Mouse (Mus musculus) heart, postnatal 0 days (tissue): ENCODE results near the gene Kdm4b. TPM values are rescaled to one million over a fixed set of nuclear protein-coding genes. Genes with fewer than 3 reads are reported as not detected.
A peak's percentile ranks its signal among the peaks of the same experiment; 100 is the strongest.

ENCODE experiments used
- ATAC-seq: fragments of 200-750 bp; cut with Nextera tagmentation; 2 replicates; pipeline ENCODE4 v1.8.0; 2017; ENCODE audit warnings: low read depth, moderate number of reproducible peaks, moderate library complexity; ENCODE audit not compliant: insufficient read depth
- DNase-seq: peaks from one replicate; pipeline ENCODE4 v3.0.0-alpha.2; 2016; ENCODE audit warnings: low spot score
- H3K27ac ChIP-seq: fragments of 300-500 bp; sonication (generic); 2 replicates; pipeline ENCODE4 v1.5.1; 2014; ENCODE audit warnings: low read depth, mild to moderate bottlenecking
- H3K27me3 ChIP-seq: fragments of 300-500 bp; sonication (generic); 2 replicates; pipeline ENCODE4 v1.6.1; 2014; ENCODE audit warnings: low read length, mixed read lengths; ENCODE audit not compliant: control insufficient read depth, insufficient read depth
- H3K36me3 ChIP-seq: fragments of 300-500 bp; sonication (generic); replicated peaks from 2 replicates; pipeline ENCODE4 v1.6.1; 2014; ENCODE audit warnings: low read length, mixed read lengths; ENCODE audit not compliant: control insufficient read depth, insufficient read depth
- H3K4me1 ChIP-seq: fragments of 300-500 bp; sonication (generic); 2 replicates; pipeline ENCODE4 v1.6.1; 2014; ENCODE audit warnings: antibody characterized with exemption; ENCODE audit not compliant: control insufficient read depth, insufficient read depth
- H3K4me2 ChIP-seq: fragments of 300-500 bp; sonication (generic); 2 replicates; pipeline ENCODE4 v1.6.1; 2014; ENCODE audit warnings: low read depth, mild to moderate bottlenecking, low read length, moderate library complexity
- H3K4me3 ChIP-seq: fragments of 300-500 bp; sonication (generic); 2 replicates; pipeline ENCODE4 v1.5.1; 2014; ENCODE audit warnings: low read depth, low read length
- H3K9ac ChIP-seq: fragments of 300-500 bp; sonication (generic); replicated peaks from 2 replicates; pipeline ENCODE4 v1.6.1; 2014; ENCODE audit warnings: low read depth, low read length, mixed read lengths
- H3K9me3 ChIP-seq: fragments of 300-500 bp; sonication (generic); replicated peaks from 2 replicates; pipeline ENCODE4 v1.6.1; 2016; ENCODE audit warnings: low read length; ENCODE audit not compliant: control insufficient read depth
- CTCF ChIP-seq: IDR thresholded peaks from 2 replicates; pipeline ENCODE4 v1.5.1; 2016; ENCODE audit warnings: antibody characterized with exemption, control low read depth, low read depth
- EP300 ChIP-seq: IDR thresholded peaks from 2 replicates; pipeline ENCODE4 v1.6.1; 2016; ENCODE audit warnings: antibody characterized with exemption, low read depth
- WGBS: fragments of 180-500 bp; shearing (Covaris S2); extraction: QIAGEN DNeasy Blood & Tissue Kit; methylation state at CpG from one replicate; pipeline ENCODE4 v1.1.7; 2014; 5-methylcytosine and 5-hydroxymethylcytosine counted together
- polyA plus RNA-seq: library from polyadenylated mRNA; unstranded; fragments of >200 nt; fragmentation: Nextera tagmentation; extraction: Ambion mirVana; gene quantifications from 2 replicates; pipeline ENCODE4 v1.2.1, GENCODE M21; 2015
- total RNA-seq: library from RNA; depleted of rRNA; stranded (reverse); fragments of >200 nt; gene quantifications from 2 replicates; pipeline ENCODE4 v1.2.3, GENCODE M21; 2014; ENCODE audit warnings: low replicate concordance

Kdm4b gene
- total and polyA plus RNA-seq, 2 experiments from 2014 or later = 17.7 to 61.8 TPM

DNA sequence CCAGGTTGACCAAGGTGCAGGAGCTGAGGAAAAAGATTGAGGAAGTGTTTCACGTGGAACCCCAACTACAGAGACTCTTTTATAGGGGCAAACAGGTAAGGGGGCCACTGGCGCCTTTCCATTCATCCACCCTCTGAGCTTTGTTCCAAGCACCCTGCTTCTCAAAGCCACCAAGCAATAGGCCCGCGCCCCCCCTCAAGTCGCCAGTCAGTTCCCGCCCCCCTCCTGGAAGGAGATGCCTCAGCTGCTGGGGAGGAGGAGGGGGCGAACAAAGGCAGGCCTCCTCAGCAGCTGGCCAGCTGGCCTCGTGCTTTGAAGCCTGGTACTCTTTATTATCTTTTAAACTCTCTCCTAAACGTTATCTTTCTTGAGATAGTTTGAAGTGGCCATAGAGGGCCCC lies 20.7 kb upstream of the Kdm4b start:
- no peak for TF ChIP-seq EP300
- H3K27me3 ChIP-seq = no peaks in the 10 kb centered on the region
- H3K9me3 ChIP-seq = no peaks in the 10 kb centered on the region
- H3K4me2 ChIP-seq = peak overlapping the region; percentile 100
- DNase-seq (no peak), ATAC-seq (no peak)
- WGBS = 41% methylated on average over 9 of the region's 9 CpGs
- peaks cover 10% of the 10 kb centered on the region; the same call in 1 of the 2 replicates for H3K36me3 ChIP-seq
- no peak overlapping the region for H3K27ac ChIP-seq
- H3K4me1 ChIP-seq = peaks cover 22% of the 10 kb centered on the region
- H3K9ac ChIP-seq = 0 out of 2 replicates have a peak overlapping the region, but pooled peaks have one; percentile 11
- peak overlapping the region; percentile 90; the same call in 1 of the 2 replicates for H3K4me3 ChIP-seq

- H3K4me1 ChIP-seq = peaks cover 22% of the 10 kb centered on the region
These were observed 20.0 kb upstream of the Kdm4b start for GRCm38 (mm10) chr17:56305826-56306225.

DNA sequence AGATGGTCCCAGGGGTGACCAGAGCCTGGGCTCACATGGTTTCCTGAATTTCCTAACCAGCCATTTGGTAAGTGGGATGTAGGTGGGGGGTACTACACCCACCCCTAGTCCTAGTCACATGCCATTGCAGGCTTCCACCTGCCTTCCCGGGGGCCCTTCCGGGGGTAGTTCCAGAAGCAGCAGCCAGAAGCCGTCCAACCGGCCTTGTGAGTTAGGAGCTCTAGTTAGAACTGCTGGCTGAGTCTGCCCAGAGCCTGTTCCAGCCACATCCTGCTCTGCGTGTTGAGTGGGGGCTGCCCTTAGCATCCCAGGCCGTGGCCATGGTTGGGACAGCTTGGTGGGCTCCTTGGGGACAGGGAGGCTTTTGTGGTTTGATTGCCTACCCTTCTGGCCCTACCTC lies 17.8 kb upstream of the Kdm4b start:
- Histone ChIP-seq H3K27me3 (no peaks in the 10 kb centered on the region), H3K9me3 (no peaks in the 10 kb centered on the region), H3K9ac (no peak overlapping the region), H3K4me2 (no peak overlapping the region), H3K4me3 (no peak overlapping the region), H3K36me3 (peaks cover 36% of the 10 kb centered on the region), H3K4me1 (peaks cover 13% of the 10 kb centered on the region), H3K27ac (no peak overlapping the region)
- ATAC-seq (no peak), DNase-seq (no peak)
- WGBS = 60% methylated on average over 6 of the region's 6 CpGs
- TF ChIP-seq CTCF (no peak), EP300 (no peak)

More at GRCm38 (mm10) chr17:56305826-56306225, 20.0 kb upstream of the Kdm4b start:
- 62% methylated on average over 8 of the region's 8 CpGs for WGBS
- ATAC-seq (no peak), DNase-seq (no peak)
- no peak overlapping the region for H3K27ac ChIP-seq
- peaks cover 17% of the 10 kb centered on the region; the same call in 1 of the 2 replicates for H3K36me3 ChIP-seq
- H3K9me3 ChIP-seq = no peaks in the 10 kb centered on the region
- H3K9ac ChIP-seq = no peak overlapping the region; the same call in 1 of the 2 replicates
- no peak overlapping the region for H3K4me3 ChIP-seq
- TF ChIP-seq CTCF (peak; percentile 51), EP300 (no peak)
- no peaks in the 10 kb centered on the region for H3K27me3 ChIP-seq
- H3K4me2 ChIP-seq = peak overlapping the region; percentile 100; the same call in 1 of the 2 replicates

- TF ChIP-seq EP300 (no peak), CTCF (no peak)
- no peak overlapping the region for H3K9ac ChIP-seq
- 82% methylated on average over 15 of the region's 15 CpGs for WGBS
- peaks cover 11% of the 10 kb centered on the region for H3K4me1 ChIP-seq
- H3K27me3 ChIP-seq = no peaks in the 10 kb centered on the region
- no peak for ATAC-seq
- no peak for DNase-seq
- no peaks in the 10 kb centered on the region for H3K9me3 ChIP-seq
- peaks cover 47% of the 10 kb centered on the region for H3K36me3 ChIP-seq
- H3K4me3 ChIP-seq = no peak overlapping the region
- H3K4me2 ChIP-seq = no peak overlapping the region
- no peak overlapping the region for H3K27ac ChIP-seq
These were observed 16.5 kb upstream of the Kdm4b start for GRCm38 (mm10) chr17:56309191-56309945.

DNA sequence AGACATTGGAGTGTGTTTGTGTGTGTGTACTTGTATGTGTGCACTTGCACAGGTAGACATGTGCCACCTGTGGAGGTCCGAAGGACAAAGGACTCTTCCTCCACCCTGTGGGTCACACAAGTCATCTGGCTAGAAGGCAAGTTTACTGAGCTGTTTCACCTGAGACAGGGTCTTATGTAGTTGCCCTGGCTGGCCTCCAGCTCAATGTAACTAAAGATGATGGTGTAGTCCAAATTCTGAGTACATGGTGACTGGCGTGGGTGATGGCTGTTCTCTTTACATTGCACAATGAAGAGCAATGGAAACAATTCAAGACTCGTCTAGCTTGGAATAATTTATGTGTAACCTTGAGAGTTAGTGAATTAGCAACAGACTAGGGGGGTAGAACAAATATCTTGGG lies 1.4 kb upstream of the Kdm4b start:
- no peak overlapping the region for H3K4me2 ChIP-seq

More for the DNA sequence above, 1.4 kb upstream of the Kdm4b start:
- 76% methylated on average over 3 of the region's 3 CpGs for WGBS
- Histone ChIP-seq H3K4me3 (no peak overlapping the region), H3K9me3 (no peaks in the 10 kb centered on the region), H3K4me1 (peaks cover 24% of the 10 kb centered on the region), H3K36me3 (peaks cover 25% of the 10 kb centered on the region), H3K9ac (no peak overlapping the region), H3K27me3 (no peaks in the 10 kb centered on the region), H3K27ac (no peak overlapping the region)
- ATAC-seq (no peak), DNase-seq (no peak)
- no peak for TF ChIP-seq CTCF
- no peak for TF ChIP-seq EP300
